Mouse (Mus musculus): Measurements from ENCODE around the gene Foxn1. TPM values are rescaled to one million over a fixed set of nuclear protein-coding genes. Genes with fewer than 3 reads are reported as not detected.

Gene Foxn1
- polyA plus RNA-seq, 1 experiment from 2014 or later = not detected

GRCm38 (mm10) chr11:78397397-78397796, 11.0 kb upstream of the Foxn1 start:
- H3K27me3 ChIP-seq = 0 out of 2 replicates have a peak, but pooled peaks cover 7% of the 10 kb centered on the region
- no peaks in the 10 kb centered on the region for H3K36me3 ChIP-seq
- H3K9me3 ChIP-seq = no peaks in the 10 kb centered on the region
- no peak overlapping the region for H3K27ac ChIP-seq (replicated peaks)
- peak; percentile 59 for ATAC-seq (ENCODE audit: low read depth)
- WGBS = 11% methylated on average over 18 of the region's 18 CpGs
- H3K4me3 ChIP-seq = peak overlapping the region; percentile 19; the same call in 1 of the 2 replicates
- peak overlapping the region; percentile 64 for H3K9ac ChIP-seq
- H3K4me2 ChIP-seq = peak overlapping the region; percentile 49
- peaks cover 6% of the 10 kb centered on the region; the same call in 1 of the 2 replicates for H3K4me1 ChIP-seq (replicated peaks)

GRCm38 (mm10) chr11:78396950-78397349, 10.6 kb upstream of the Foxn1 start:
- Histone ChIP-seq H3K9me3 (no peaks in the 10 kb centered on the region), H3K4me1 (replicated peaks) (peaks cover 6% of the 10 kb centered on the region; the same call in 1 of the 2 replicates), H3K4me2 (peak overlapping the region; percentile 49), H3K27me3 (0 out of 2 replicates have a peak, but pooled peaks cover 7% of the 10 kb centered on the region), H3K4me3 (peak overlapping the region; percentile 19; the same call in 1 of the 2 replicates), H3K27ac (replicated peaks) (no peak overlapping the region), H3K36me3 (no peaks in the 10 kb centered on the region), H3K9ac (peak overlapping the region; percentile 64)
- no peak for ATAC-seq (ENCODE audit: low read depth)
- WGBS = 48% methylated on average over 11 of the region's 11 CpGs

- ATAC-seq (ENCODE audit: low read depth) = no peak
- H3K4me2 ChIP-seq = no peak overlapping the region
- no peak overlapping the region for H3K27ac ChIP-seq (replicated peaks)
- H3K36me3 ChIP-seq = no peaks in the 10 kb centered on the region
- no peaks in the 10 kb centered on the region for H3K9me3 ChIP-seq
- H3K4me3 ChIP-seq = no peak overlapping the region
- no peak overlapping the region for H3K9ac ChIP-seq
- H3K4me1 ChIP-seq (replicated peaks) = peaks cover 6% of the 10 kb centered on the region; the same call in 1 of the 2 replicates
- 79% methylated on average over 3 of the region's 3 CpGs for WGBS
- no peaks in the 10 kb centered on the region for H3K27me3 ChIP-seq
Measured at GRCm38 (mm10) chr11:78392728-78393127, 6.4 kb upstream of the Foxn1 start.

- Histone ChIP-seq H3K4me2 (no peak overlapping the region), H3K9me3 (no peaks in the 10 kb centered on the region), H3K4me1 (replicated peaks) (no peaks in the 10 kb centered on the region), H3K9ac (no peak overlapping the region), H3K27me3 (no peaks in the 10 kb centered on the region), H3K4me3 (no peak overlapping the region), H3K27ac (replicated peaks) (no peak overlapping the region), H3K36me3 (no peaks in the 10 kb centered on the region)
- WGBS = 89% methylated on average over 10 of the region's 10 CpGs
- no peak for ATAC-seq (ENCODE audit: low read depth)
Measured at GRCm38 (mm10) chr11:78385776-78386175, 582 bp downstream of the Foxn1 start.

GRCm38 (mm10) chr11:78382701-78383100, 3.7 kb downstream of the Foxn1 start:
- H3K4me2 ChIP-seq = no peak overlapping the region
- no peak overlapping the region for H3K4me3 ChIP-seq
- WGBS = 33% methylated on average over 5 of the region's 5 CpGs
- no peak overlapping the region for H3K9ac ChIP-seq
- H3K4me1 ChIP-seq (replicated peaks) = no peaks in the 10 kb centered on the region
- ATAC-seq (ENCODE audit: low read depth) = no peak
- H3K27me3 ChIP-seq = 0 out of 2 replicates have a peak, but pooled peaks cover 3% of the 10 kb centered on the region
- H3K27ac ChIP-seq (replicated peaks) = no peak overlapping the region
- no peaks in the 10 kb centered on the region for H3K9me3 ChIP-seq
- no peaks in the 10 kb centered on the region for H3K36me3 ChIP-seq

- 0 out of 2 replicates have a peak, but pooled peaks cover 3% of the 10 kb centered on the region for H3K27me3 ChIP-seq
- no peaks in the 10 kb centered on the region for H3K36me3 ChIP-seq
- WGBS = 80% methylated on average over 7 of the region's 7 CpGs
- no peak overlapping the region for H3K27ac ChIP-seq (replicated peaks)
- no peak overlapping the region for H3K9ac ChIP-seq
- no peak overlapping the region for H3K4me2 ChIP-seq
- ATAC-seq (ENCODE audit: low read depth) = no peak
- H3K4me3 ChIP-seq = no peak overlapping the region
- no peaks in the 10 kb centered on the region for H3K4me1 ChIP-seq (replicated peaks)
- H3K9me3 ChIP-seq = no peaks in the 10 kb centered on the region
Measured at GRCm38 (mm10) chr11:78382286-78382685, 4.1 kb downstream of the Foxn1 start.

GRCm38 (mm10) chr11:78380996-78381395, 5.4 kb downstream of the Foxn1 start:
- no peak for ATAC-seq (ENCODE audit: low read depth)
- WGBS = 87% methylated on average over 3 of the region's 3 CpGs
- H3K27ac ChIP-seq (replicated peaks) = no peak overlapping the region

GRCm38 (mm10) chr11:78380351-78380750, 6.0 kb downstream of the Foxn1 start:
- WGBS = 76% methylated on average over 4 of the region's 4 CpGs
- no peak for ATAC-seq (ENCODE audit: low read depth)

More at GRCm38 (mm10) chr11:78380996-78381395, 5.4 kb downstream of the Foxn1 start:
- no peak overlapping the region for H3K4me2 ChIP-seq
- H3K27me3 ChIP-seq = 0 out of 2 replicates have a peak, but pooled peaks cover 3% of the 10 kb centered on the region
- no peak overlapping the region for H3K4me3 ChIP-seq
- no peak overlapping the region for H3K9ac ChIP-seq
- H3K4me1 ChIP-seq (replicated peaks) = no peaks in the 10 kb centered on the region
- H3K9me3 ChIP-seq = no peaks in the 10 kb centered on the region
- H3K36me3 ChIP-seq = no peaks in the 10 kb centered on the region

GRCm38 (mm10) chr11:78377549-78378159, 8.7 kb downstream of the Foxn1 start:
- Histone ChIP-seq H3K27me3 (0 out of 2 replicates have a peak, but pooled peaks cover 3% of the 10 kb centered on the region), H3K9me3 (no peaks in the 10 kb centered on the region), H3K4me3 (no peak overlapping the region), H3K4me1 (replicated peaks) (0 out of 2 replicates have a peak, but pooled peaks cover 2% of the 10 kb centered on the region), H3K9ac (no peak overlapping the region), H3K4me2 (no peak overlapping the region), H3K27ac (replicated peaks) (no peak overlapping the region), H3K36me3 (no peaks in the 10 kb centered on the region)
- WGBS = 16% methylated on average over 8 of the region's 12 CpGs
- ATAC-seq (ENCODE audit: low read depth) = no peak

More at GRCm38 (mm10) chr11:78380351-78380750, 6.0 kb downstream of the Foxn1 start:
- no peak overlapping the region for H3K9ac ChIP-seq
- no peak overlapping the region for H3K4me3 ChIP-seq
- H3K4me1 ChIP-seq (replicated peaks) = no peaks in the 10 kb centered on the region
- no peaks in the 10 kb centered on the region for H3K36me3 ChIP-seq
- H3K27me3 ChIP-seq = 0 out of 2 replicates have a peak, but pooled peaks cover 3% of the 10 kb centered on the region
- H3K4me2 ChIP-seq = no peak overlapping the region
- no peak overlapping the region for H3K27ac ChIP-seq (replicated peaks)
- no peaks in the 10 kb centered on the region for H3K9me3 ChIP-seq

- no peaks in the 10 kb centered on the region for H3K9me3 ChIP-seq
- 0 out of 2 replicates have a peak, but pooled peaks cover 5% of the 10 kb centered on the region for H3K4me1 ChIP-seq (replicated peaks)
- no peaks in the 10 kb centered on the region for H3K36me3 ChIP-seq
- no peak overlapping the region for H3K4me2 ChIP-seq
- ATAC-seq (ENCODE audit: low read depth) = no peak
- no peak overlapping the region for H3K27ac ChIP-seq (replicated peaks)
- 77% methylated on average over 8 of the region's 8 CpGs for WGBS
- H3K27me3 ChIP-seq = no peaks in the 10 kb centered on the region
- H3K4me3 ChIP-seq = no peak overlapping the region
- no peak overlapping the region for H3K9ac ChIP-seq
Measured at GRCm38 (mm10) chr11:78374147-78374546, 12.2 kb downstream of the Foxn1 start.

- H3K4me2 ChIP-seq = no peak overlapping the region
- H3K36me3 ChIP-seq = no peaks in the 10 kb centered on the region
- no peak overlapping the region for H3K9ac ChIP-seq
- WGBS = 51% methylated on average over 7 of the region's 7 CpGs
- ATAC-seq (ENCODE audit: low read depth) = no peak
- H3K4me1 ChIP-seq (replicated peaks) = 0 out of 2 replicates have a peak, but pooled peaks cover 5% of the 10 kb centered on the region
- no peaks in the 10 kb centered on the region for H3K9me3 ChIP-seq
- no peak overlapping the region for H3K4me3 ChIP-seq
- H3K27me3 ChIP-seq = no peaks in the 10 kb centered on the region
- no peak overlapping the region for H3K27ac ChIP-seq (replicated peaks)
Measured at GRCm38 (mm10) chr11:78372610-78373009, 13.7 kb downstream of the Foxn1 start.

GRCm38 (mm10) chr11:78372166-78372565, 14.2 kb downstream of the Foxn1 start:
- no peak overlapping the region for H3K9ac ChIP-seq
- H3K36me3 ChIP-seq = no peaks in the 10 kb centered on the region
- 0 out of 2 replicates have a peak, but pooled peaks cover 5% of the 10 kb centered on the region for H3K4me1 ChIP-seq (replicated peaks)
- no peaks in the 10 kb centered on the region for H3K27me3 ChIP-seq
- H3K4me3 ChIP-seq = no peak overlapping the region
- no peak overlapping the region for H3K4me2 ChIP-seq
- no peak for ATAC-seq (ENCODE audit: low read depth)
- 71% methylated on average over 3 of the region's 3 CpGs for WGBS
- H3K9me3 ChIP-seq = no peaks in the 10 kb centered on the region
- no peak overlapping the region for H3K27ac ChIP-seq (replicated peaks)

All from neural tube, embryonic 13.5 days (tissue).